Mouse (Mus musculus) left cerebral cortex, postnatal 4 days (tissue): ENCODE results near the gene Olfr1281. TPM values are rescaled to one million over a fixed set of nuclear protein-coding genes. Genes with fewer than 3 reads are reported as not detected.
"Not testable (repeated sequence)": the region's sequence is repeated elsewhere in the genome, so short reads cannot be mapped to it uniquely, and the experiment has no call there.

Experiments
- DNase-seq: peaks from one replicate; pipeline ENCODE4 v3.0.0-alpha.2; 2022
- intact Hi-C: fragments of 180-260 bp; cut with DNase I; formaldehyde crosslinking; loops from one replicate; pipeline ENCODE4 v1.15.1; 2025
- total RNA-seq, 2 experiments: library from RNA; stranded (reverse); gene quantifications; 2 replicates each; pipeline ENCODE4 v1.2.3; 2021

Gene Olfr1281
- total RNA-seq: not detected

DNA sequence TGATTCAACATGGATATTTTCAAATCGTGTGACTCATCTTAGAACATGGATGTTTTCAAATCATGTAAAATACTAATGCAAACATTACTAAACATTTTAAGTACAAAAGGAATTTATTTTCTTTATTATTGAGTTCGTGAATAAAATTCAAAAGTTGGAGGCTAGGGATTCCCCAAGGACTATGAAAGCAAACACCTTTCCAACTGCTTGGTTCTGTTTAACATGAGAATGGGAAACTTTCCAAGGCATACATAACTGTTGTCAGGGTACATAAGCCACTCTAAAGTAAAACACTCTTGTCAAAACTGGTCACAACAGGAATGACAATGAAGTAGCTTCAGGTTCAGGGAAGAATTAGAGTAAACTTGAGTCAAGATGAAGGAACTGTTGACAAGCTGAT, at the start of gene Olfr1281:
Gene Olfr1281, plus strand, starts transcription at position 301 of the 400 bp plus-strand sequence.
- DNase-seq: no peak
- intact Hi-C loops: no loop called here

DNA sequence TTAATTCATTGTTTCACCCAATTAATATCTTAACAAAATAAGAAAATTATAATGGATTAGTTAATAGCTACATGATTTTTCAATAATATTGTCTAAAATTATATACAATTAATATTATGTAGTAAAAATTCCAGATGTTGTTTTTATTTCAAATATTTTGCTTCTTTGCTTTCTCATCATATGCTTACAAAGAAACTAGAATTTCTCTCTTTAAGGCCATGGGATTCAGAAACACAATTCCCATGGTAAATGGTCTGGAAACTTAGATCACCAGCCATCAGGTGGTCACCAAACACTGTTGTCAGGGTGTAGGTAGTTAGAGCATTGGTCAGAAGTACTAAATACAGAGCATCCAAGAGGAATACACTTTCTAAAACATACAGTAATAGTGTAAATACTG, 36.5 kb upstream of the Olfr1281 start, which contains the start of gene Olfr1278:
Gene Olfr1278, plus strand, starts transcription at position 301 of the 400 bp plus-strand sequence.
- intact Hi-C loops: no loop called here

DNA sequence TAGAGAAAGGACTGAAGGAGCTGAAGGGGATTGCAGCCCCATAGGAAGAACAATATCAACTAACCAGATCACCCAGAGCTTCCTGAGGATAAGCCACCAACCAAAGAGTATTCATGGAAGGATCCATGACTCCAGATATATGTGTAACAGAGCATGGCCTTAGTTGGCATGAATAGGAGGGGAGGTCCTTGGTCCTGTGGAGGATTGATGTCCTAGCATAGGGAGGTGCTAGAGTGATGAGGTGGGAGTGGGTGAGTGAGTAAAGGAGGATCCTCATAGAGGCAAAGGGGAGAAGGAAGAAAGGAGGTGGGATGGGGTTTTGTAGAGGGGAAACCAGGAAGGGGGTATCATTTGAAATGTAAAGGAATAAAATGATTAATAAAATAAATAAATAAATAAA, 27.8 kb upstream of the Olfr1281 start:
- intact Hi-C loops: no loop called here
- no peak for DNase-seq

More for the DNA sequence above, 36.5 kb upstream of the Olfr1281 start, which contains the start of gene Olfr1278:
- DNase-seq: no peak

DNA sequence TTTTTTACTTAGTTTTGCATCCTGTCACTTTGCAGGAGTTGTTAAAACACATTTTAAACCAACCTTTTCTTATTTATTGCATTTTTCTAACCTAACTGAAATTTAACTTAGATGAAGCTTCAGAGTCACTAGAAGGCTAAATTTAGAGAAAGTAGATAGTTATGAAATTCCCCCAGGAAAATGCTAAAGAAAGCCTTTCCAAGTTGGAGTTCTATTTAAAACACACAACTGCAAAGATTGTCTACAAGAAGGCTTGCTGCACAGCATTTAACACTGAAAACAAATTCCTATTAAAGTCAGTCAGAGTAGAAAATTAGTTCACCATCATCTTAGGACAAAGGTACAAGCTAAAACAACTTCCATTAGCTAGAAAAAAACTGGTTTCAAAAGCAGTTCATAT, 25.9 kb upstream of the Olfr1281 start, which contains the start of gene Olfr1279:
Gene Olfr1279, plus strand, starts transcription at position 262 of the 400 bp plus-strand sequence.
- DNase-seq: no peak
- intact Hi-C loops: no loop called here

DNA sequence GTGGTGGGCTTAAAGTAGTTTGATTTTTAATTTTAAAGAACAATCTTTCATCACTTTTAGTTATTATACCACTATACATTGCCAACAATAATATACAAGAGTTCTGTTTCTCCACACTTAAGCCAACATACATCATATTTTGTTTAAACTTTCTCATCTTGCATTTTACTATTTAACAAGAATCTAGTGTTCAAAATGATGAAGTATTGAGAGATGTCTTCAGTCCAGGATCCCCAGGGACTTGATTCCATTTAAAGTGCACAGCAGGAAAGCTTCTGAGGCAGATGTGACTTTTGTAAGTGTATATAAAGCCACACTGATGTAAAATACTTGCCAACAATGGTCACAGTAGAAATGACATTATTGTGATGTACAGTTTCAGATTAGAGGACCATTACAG, 12.6 kb upstream of the Olfr1281 start, which contains the start of gene Olfr1280:
Gene Olfr1280, plus strand, starts transcription at position 301 of the 400 bp plus-strand sequence.
- intact Hi-C loops: no loop called here
- DNase-seq: no peak

DNA sequence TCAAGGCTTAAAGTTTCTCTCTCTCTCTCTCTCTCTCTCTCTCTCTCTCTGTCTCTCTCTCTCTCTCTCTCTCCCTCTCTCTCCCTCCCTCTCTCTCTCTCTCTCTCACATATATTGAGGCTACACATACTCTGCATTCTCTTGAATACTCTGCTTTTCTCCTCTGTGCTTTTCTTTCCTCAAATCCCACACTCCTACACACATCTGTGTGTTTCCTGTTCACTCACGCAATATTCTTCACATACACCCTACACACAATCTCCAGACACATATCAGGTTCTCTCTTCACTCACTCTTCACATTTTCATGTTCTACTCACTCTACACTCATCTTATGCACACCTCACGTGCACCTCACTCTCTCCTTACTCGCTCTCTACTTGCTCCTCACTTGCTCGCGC, 7.4 kb downstream of the Olfr1281 start:
- intact Hi-C loops, DNase-seq: not testable (repeated sequence)

DNA sequence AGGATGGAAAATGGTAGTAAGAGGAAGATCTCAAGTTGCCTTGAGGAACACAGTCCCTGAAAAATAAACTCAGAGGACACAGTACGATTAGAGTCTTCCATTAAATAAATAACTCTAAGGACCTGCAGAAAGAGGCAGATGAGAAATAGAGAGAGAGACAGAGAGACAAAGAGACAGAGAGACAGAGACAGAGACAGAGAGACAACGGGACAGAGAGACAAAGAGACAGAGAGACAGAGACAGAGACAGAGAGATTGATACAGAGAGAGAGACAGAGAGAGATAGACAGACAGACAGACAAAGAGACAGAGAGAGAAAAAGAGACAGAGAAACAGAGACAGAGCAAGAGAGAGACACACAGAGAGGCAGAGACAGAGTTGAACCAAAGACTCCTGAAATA, 9.7 kb downstream of the Olfr1281 start, which contains the start of gene Olfr1282:
Gene Olfr1282, minus strand, starts transcription at position 101 of the 400 bp plus-strand sequence.
- DNase-seq: no peak
- intact Hi-C loops: no loop called here

DNA sequence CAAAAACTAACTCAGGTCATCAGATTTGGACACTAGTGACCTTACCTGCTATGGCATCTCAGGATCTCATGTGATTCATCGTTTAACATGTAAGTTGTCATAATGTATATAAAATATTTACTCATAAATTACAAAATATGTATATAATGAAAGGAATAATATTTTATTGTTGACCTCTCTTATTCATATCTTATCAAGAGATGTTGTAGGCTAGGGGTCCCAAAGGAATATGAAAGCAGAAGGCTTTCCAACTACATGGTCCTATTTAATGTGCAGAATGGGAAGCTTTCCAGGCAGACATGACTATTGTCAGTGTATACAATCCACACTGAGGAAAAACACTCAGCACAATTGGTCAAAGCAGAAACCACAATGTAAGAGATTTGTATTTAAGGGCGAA, 40.2 kb downstream of the Olfr1281 start, which contains the start of gene Olfr1283:
Gene Olfr1283, plus strand, starts transcription at position 301 of the 400 bp plus-strand sequence.
- DNase-seq: no peak
- intact Hi-C loops: no loop called here

DNA sequence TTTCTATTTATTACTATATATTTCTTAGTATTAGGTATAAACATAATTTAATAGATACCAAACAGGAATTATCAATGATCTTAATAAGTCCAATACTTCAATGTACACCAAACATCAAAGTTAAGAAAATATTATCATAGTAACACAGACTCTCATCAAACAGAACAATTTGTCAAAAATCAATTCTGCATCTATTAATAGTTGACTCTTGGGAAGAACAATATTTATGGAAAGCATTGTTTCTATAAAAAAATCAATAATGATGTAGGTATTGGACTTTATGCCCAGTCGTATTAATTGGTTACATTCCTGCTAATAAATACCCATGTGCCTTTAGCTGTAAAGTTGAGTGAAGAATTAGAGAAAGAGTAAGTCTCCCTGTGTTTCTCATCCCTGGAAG, 48.9 kb downstream of the Olfr1281 start, which contains the start of gene Olfr1284:
Gene Olfr1284, plus strand, starts transcription at position 301 of the 400 bp plus-strand sequence.
- intact Hi-C loops: no loop called here

More for the DNA sequence above, 48.9 kb downstream of the Olfr1281 start, which contains the start of gene Olfr1284:
- DNase-seq: no peak

Other genes with a start within 250 kb of the Olfr1281 start
- gene Gm13941, start 220.5 kb upstream of the Olfr1281 start, total RNA-seq: not detected
- gene Gm15130, start 173.6 kb upstream of the Olfr1281 start, total RNA-seq: not detected
- gene 4930430A15Rik, start 96.9 kb upstream of the Olfr1281 start, total RNA-seq: not detected
- gene Olfr1275, start 91.2 kb upstream of the Olfr1281 start, total RNA-seq: not detected
- not detected for gene Olfr1276, start 72.0 kb upstream of the Olfr1281 start, total RNA-seq
- not detected for gene Olfr1277, start 52.4 kb upstream of the Olfr1281 start, total RNA-seq
- not detected for gene Olfr1278, start 36.4 kb upstream of the Olfr1281 start, total RNA-seq
- gene Olfr1279, start 25.9 kb upstream of the Olfr1281 start, total RNA-seq: not detected
- not detected for gene Olfr1280, start 12.5 kb upstream of the Olfr1281 start, total RNA-seq
- gene Olfr1282, start 9.6 kb downstream of the Olfr1281 start, total RNA-seq: not detected
- gene Olfr1283, start 40.3 kb downstream of the Olfr1281 start, total RNA-seq: not detected
- not detected for gene Olfr1284, start 49.0 kb downstream of the Olfr1281 start, total RNA-seq
- not detected for gene Olfr1286, start 96.6 kb downstream of the Olfr1281 start, total RNA-seq
- gene Olfr1287, start 122.6 kb downstream of the Olfr1281 start, total RNA-seq: not detected
- not detected for gene Olfr1288, start 147.6 kb downstream of the Olfr1281 start, total RNA-seq
- gene Olfr1289, start 154.3 kb downstream of the Olfr1281 start, total RNA-seq: not detected
- not detected for gene Olfr1290, start 167.3 kb downstream of the Olfr1281 start, total RNA-seq
- gene Olfr1291-ps1, start 170.7 kb downstream of the Olfr1281 start, total RNA-seq: not detected
- gene Olfr1293-ps, start 198.7 kb downstream of the Olfr1281 start, total RNA-seq: not detected
- not detected for gene Olfr1294, start 213.8 kb downstream of the Olfr1281 start, total RNA-seq
- gene Olfr1295, start 243.2 kb downstream of the Olfr1281 start, total RNA-seq: not detected